Mouse (Mus musculus): Measurements from ENCODE around the gene Cwf19l1.
A peak's percentile ranks its signal among the peaks of the same experiment; 100 is the strongest.

Cwf19l1 gene

DNA sequence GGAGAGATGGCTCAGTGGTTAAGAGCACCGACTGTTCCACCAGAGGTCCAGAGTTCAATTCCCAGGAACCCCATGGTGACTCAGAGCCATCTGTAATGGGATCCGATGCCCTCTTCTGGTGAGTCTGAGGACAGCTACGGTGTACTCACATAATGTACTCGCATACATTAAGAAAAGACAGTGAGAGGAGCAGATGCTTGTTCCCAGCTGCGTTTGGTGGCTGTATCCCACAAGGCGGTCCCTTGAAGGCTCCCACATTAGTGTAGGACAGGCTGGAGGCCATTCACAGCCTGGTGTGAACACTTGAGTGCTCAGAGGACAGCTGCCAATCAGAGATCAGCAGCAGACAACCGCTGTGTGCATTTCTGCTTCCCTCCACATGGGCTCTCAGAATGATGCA, 24.0 kb downstream of the Cwf19l1 start:
- DNase-seq (ENCODE audit: low read depth, low spot score) = peak; percentile 18

DNA sequence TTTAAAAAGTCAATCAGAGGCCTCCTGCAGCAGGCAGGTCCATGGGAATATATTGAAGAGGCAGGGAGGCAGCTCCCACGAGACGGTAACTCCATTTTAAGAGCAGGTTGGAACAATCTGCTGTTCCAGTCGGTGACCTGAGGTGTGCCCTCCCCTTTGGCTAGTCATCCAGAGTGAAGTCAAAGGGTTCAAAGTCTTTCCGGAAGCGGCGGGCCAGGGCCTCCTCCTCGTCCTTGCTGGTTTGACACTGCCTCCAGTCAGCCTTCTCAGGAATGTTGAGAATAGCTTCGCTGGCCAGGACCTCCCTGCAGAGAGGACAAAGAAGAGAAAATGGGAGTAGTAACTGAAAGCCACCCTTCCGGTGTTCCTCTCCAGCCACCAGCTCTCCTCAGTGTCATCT, 25.3 kb downstream of the Cwf19l1 start:
- DNase-seq (ENCODE audit: low read depth, low spot score) = no peak

DNA sequence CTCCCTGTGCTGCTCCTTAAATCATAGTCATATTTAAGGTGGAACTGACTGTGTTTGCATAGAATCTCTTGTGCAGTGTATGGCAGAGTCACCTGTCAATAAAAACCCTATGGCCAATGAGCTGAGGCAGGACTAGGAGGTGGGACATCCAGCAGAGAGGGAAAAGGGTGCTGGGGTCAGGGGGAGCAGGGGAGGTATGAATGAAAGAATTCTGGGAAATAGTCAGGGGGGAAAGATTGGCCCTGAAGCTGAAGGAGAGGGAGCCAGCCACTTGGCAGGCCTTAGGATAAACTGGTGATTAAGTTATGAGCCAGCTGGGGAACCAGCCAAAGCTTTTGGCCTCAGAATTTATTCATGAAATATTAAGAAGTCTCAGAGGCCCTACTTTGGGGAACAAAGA, 26.7 kb downstream of the Cwf19l1 start:
- peak; percentile 4 for DNase-seq (ENCODE audit: low read depth, low spot score)

DNA sequence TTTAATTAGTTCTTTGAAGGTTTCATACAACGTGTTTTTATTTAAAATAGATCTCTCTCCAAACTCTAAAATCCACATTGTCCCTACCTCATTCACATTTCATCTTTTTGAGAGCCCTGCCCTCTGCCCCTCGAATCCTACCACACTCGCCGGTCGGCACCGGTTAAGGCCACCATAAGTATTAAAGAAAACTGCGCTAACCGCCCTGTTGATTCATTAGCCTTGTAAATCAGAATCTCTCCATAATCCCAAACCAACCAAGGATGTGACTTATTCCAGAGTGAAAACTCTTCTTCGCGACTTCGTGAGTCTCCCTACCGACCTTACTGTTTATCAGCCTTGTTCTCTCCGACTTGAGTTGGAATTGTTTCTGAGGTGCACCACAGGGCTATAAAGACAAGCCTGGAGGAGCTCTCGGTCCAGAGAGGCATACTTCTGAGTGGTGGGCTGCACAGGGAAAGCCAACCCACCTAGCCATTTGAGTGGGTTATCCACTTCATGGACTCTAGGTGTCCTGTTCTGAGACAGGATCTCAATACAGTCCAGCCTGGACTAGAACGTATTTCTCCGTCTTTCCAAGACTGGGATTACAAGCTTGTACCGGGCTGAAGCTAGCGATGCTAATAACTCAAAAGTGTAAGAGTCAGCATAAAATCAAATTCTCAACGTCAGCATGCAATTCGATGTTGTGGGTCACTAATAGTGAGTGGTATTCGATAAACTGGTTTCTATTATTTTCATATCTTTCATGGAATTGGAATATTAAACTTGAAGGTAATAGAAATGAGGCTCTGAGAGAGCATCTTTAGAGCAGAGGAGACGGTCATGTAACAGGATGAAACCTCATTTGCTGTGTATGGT, 27.8 kb downstream of the Cwf19l1 start:
- peak; percentile 5 for DNase-seq (ENCODE audit: low read depth, low spot score)

DNA sequence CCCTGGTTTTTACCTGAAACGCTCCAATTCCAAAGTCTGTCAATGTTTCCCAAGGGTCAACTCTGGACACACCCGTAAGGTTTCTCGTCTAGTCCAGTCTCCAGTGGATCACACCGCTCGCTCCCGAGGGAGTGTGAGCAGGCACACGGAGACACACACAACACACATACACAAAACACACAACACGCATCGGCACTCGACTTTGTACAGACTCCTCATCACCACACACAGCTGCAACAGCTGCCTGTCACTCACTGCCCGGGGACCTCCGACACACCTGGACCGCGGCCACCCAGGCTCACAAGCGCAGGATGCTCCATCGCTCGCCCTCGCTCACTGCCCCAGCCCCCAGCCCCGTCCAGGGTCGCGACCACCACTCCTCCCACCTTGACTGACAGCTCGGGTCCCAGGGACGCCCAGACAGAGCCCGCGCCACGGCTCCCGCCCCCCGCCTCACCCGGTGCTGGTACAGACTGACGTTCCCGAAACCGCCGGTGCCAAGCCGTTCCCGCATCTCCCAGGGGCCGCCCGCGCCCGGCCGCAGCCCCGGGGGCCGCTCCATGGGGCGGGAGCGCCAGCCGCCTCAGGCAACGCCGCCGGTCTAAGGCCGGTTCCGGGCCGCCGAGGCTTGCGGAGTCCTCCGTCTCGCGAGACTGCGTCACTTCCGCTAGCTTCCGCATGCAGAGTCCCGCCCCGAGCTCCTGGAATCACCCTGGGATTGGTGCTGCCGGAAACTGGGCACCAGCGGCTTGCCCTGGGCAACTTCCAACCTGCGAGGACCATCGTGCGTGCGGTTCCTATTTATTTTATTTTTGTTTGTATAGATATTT, 28.6 kb downstream of the Cwf19l1 start, which contains the start of gene Chuk:
TSS of gene Chuk (minus strand) at position 650 of the 830 bp plus-strand sequence.
- DNase-seq (ENCODE audit: low read depth, low spot score) = peak; percentile 97

DNA sequence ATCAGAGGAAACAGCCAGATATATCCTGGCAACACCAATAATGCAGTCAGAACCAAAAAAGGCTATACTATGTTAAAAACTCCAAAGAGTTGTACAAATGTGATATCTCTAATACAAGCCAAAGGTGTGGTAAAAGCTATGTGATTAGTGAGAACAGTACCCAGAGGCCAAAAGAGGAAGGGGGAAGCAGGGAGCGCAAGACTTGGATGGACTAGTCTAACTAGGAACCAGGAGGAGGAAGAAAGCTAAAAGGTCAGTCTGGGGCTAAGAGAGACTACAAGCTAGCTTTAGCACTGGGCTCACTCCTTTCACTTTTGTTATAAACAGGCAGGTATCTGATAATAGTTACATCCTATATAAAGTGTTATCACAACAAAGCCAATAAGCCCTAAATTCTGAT, 31.3 kb downstream of the Cwf19l1 start:
- no peak for DNase-seq (ENCODE audit: low read depth, low spot score)

DNA sequence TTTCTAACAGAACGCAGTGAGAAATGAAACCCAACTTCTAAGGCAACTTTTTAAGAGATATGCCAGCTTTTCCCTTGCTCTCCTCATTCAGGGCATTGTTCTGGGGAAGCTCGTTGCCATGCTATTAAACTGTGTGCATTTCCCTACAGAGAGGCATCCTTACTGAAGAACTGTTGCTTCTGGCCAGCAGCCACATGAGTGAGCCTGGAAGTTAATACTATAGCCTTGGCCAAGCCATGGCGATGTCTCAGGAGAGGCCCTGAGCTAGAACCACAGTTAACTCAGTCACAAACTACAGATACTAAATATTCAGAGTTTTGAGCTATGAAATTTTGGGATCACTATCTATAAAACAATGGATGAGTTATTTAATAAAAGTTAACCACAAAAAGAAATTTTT, 32.7 kb downstream of the Cwf19l1 start:
- DNase-seq (ENCODE audit: low read depth, low spot score) = no peak

DNA sequence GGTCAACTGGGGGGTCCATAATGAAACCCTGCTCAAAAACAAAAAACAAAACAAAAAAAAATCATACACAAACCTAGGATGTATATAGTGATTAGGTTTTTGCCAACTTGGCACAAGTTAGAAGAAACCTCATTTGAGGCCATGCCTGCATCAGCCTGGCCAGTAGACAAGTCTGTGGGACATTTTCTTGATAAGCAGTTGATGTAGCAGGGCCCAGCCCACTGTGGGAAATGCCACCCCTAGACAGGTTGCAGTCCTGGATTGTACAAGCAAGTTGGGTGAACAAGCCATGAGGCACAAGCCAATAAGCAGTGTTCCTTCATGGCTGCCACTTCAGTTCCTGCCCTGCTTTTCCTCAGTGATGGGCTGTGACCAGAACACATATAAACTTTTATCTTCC, 34.8 kb downstream of the Cwf19l1 start:
- no peak for DNase-seq (ENCODE audit: low read depth, low spot score)

DNA sequence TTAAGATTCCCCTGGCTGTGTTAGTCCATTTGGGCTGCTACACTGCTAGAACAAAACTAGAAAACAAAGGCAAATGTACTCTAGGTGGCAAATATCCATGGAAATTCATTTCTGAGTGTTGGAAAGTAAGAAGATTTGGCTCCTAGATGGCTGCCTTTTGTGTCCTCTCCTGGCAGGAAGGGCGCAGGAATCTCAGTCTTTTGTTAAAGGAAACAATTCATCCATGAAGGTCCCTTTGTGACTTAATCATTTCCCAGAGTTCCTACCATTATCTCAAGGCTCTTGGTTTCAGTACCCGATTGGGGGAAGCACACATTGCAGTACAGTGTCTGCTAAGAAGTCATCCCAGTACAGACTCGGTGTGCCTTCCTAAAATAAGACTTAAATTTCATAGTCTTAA, 49.4 kb downstream of the Cwf19l1 start:
- no peak for DNase-seq (ENCODE audit: low read depth, low spot score)

DNA sequence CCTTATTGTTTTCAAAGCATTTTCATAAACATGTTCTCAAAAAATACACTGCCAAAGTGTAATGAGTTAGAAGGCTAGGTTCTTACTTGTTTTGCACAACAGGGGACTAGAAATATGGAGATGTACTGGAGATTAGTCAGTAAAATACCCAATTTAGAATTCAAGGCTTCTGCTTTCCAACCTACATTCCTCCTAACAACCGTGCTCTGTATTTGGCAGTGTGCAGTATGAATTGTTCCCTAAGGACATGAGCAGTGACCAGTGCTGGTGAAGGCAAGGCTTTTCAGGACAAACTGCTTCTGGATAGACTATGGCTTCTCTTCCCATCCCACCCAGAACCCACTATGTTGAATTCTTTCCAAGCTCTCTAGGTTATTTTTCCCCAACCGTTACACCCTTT, 54.8 kb downstream of the Cwf19l1 start:
- DNase-seq (ENCODE audit: low read depth, low spot score) = no peak

DNA sequence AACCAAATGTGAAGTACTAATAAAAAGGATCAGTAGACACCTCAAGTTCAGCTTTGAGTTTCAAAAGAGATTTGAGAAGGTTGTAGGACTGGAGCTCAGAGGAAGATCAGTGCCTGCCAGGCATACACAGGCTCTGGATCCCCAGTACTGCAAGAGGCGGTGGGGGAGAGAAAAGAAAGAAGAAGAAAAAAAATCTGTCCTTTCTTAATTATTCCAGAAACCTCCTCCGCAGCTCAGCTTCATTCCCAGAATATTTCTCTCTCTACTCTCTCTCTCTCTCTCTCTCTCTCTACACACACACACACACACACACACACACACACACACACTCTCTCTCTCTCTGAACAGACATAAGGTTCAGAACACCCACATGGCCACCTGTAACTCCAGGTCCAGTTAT, 55.7 kb downstream of the Cwf19l1 start:
- no peak for DNase-seq (ENCODE audit: low read depth, low spot score)

DNA sequence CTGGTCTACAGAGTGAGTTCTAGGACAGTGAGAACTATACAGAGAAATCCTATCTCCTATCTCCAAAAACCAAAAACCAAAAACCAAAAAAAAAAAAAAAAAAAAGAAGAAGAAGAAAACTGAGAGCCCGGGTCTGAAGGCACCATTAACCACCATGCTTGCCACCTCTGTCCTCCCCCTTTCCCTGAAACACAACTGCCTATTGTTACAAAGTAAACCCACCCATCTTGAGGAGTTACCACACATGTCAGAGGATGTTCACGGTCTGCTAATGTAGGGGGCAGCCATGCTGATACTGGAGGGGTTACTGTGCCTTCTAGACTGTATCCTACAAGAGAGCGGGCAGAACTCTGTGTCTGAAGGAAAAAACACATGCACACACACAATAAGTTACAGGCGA, 58.7 kb downstream of the Cwf19l1 start:
- DNase-seq (ENCODE audit: low read depth, low spot score) = no peak

DNA sequence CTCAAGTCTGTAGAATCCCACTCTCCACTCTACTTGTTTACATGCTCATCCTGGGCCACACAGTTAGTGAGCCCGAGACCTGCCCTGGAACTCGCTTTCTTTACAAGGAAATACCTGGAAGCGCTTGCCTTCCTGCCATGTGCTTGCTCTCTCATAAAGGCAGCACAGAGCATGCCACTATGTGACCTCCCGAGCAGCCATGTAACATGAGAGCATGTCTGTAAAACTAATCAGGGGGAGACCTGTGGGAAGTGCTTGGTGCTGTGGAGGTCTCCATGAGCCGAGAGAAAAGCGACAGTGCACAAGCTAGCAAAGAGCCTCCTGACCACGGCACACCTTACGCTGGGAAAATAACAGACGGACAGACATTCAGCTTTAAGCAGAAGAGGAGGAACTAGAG, 59.2 kb downstream of the Cwf19l1 start:
- DNase-seq (ENCODE audit: low read depth, low spot score) = no peak

DNA sequence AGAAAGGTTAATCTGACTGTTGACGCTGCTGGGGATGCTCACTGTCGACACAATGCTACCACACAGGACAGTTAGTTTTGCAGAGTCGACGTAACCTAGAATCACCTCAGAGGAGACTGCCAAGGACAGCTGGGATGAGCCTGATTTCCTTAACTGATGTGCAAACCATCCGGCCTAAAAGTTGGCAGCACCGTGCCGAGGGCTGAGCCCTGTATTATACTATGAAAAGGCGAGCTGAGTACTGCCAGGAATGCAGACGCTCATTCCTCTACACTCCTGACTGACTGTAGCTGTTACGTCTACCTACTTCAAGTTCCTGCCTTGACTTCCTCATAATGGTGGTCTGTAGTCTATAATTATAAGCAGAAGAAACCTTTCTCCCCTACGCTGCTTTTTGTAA, 60.7 kb downstream of the Cwf19l1 start:
- no peak for DNase-seq (ENCODE audit: low read depth, low spot score)

DNA sequence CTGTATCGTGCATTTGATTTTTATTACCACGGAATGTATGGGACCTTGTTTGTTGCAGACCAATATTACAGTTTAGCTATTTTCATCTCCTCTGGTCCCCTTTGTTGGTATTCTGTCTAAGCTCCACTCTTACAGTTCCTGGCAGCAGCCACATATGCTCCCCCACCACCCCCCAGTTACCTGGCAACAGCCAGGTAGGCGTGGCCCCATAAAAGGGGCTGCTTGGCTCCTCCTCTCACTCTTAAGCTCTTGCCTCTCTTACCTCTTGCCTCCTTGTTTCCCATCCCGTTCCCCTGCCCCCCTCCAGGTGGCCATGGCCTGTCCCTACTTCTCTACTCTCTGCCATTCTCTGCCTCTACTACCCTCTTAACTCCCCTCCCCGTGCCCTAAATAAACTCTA, 64.5 kb downstream of the Cwf19l1 start:
- no peak for DNase-seq (ENCODE audit: low read depth, low spot score)

DNA sequence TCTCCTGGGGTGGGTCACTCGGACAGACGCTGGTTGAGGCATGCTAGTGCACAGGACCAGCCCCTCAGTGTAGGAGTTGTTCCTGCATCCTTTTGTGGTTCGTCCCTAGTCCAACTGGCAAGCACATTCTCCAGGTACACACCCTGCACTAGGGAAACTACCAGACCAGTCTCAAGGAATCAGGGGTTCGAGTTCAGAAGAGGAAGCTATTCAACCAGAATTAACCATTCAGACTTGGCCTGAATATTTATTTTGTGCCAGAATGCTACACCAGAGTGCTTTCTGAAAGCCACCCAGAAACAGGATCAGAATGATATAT, 65.8 kb downstream of the Cwf19l1 start:
- DNase-seq (ENCODE audit: low read depth, low spot score) = no peak

DNA sequence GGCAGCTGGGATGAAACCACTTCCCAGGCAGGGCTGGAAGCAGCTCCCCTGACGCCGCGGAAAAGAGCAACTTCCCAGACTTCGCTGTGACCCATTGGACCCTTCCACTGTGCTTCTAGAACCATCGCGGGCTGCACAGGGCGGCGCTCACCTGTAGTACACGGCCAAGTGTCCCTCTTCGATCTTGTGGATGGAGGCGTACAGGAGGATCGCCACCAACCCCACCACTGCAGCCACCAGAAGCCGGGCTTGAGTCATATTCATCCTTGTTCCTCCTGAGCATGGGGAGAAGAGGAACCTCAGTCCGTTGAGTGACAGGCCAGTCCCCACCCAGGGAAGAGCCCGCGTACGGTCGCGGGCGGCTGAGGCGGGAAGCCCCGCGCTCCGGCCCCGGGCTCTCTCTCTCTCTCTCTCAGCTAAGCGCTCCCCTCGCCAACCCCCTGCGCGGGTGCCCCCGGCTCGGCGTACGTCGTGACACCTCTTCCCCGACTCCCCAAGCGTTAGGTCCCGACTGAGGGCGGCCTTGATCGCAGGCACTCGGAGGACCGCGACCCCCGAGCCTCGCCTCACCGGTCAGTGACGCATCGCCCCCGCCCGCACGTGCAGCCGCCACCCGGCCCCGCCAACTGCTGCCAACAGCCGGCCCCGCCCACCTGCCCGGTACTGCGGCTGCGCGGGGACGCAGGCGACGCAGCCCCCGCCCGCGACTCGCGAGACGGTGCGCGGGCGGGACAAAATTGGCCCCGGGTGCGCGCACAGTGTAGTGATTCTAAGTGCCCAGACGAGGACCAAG, 66.4 kb downstream of the Cwf19l1 start, which contains the start of gene Erlin1:
TSS of gene Erlin1 (minus strand) at position 665 of the 793 bp plus-strand sequence.
- peak; percentile 89 for DNase-seq (ENCODE audit: low read depth, low spot score)

DNA sequence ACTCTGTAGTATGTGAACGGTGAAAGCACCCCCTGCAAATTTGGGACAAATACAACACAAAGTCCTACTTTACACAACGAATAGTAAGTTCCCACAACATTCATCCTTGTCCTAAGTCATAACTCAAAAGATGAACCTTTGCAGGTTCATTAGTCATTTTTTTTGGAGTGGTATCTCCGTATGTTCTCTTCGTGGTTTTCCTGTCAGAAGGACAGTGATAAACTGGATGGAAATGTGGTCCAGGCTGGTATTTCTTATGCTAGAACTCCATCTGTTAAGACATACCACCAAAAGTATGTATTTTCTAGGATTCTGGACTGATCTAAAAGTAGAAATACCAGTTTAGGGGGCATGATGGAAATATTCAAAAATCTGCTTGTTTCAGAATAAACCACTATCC, 67.4 kb downstream of the Cwf19l1 start:
- DNase-seq (ENCODE audit: low read depth, low spot score) = no peak

DNA sequence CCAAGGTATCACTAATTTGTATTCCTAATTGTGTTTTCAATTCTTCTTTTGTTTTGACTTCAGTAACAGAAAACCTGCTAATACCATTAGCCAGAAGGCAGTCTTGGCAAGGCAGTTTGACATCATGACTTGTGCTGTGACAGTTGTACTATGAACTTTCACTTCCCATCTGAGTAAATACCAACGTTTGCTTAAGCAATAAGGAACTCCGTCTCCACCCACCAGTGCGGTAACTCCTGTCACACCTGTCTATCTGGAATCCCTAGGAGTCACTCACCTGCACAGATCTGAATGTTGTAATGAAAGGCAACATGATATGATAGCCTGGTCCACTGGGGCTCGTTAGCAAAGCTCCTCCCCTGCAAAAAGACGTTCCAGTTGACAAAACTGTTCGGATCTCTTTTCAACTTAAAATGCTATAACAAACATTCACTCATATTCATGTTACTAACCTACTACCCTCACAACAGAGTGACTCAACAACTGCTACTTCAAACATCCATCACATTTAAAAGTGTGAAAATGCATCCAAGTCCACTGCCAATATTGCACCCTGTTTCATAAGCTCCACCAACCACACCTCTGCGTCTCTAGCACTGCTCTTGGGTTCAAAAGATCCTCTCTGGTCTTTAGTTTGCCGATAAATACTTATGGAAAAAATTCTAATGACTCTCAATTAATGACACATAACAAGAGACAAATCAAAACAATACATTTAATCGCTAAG, 68.2 kb downstream of the Cwf19l1 start:
- DNase-seq (ENCODE audit: low read depth, low spot score) = peak; percentile 6

DNA sequence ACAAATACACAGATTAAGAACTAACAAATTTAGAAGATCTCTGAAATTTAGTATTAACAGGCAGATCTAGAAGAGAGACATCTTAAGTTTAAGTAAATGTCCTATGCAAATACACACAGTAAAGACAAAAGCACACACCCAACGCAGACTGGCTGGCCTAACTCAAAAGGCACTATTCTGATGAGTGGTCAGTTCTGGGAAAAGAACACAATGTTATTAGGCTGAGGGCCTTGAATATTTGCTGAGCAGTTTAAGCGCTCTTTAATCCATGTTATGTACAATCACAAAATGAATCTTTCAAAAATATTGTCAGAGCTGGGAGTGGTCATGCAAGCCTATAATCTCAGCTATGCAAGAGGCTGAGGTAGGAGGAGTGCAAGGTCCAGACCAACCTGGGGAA, 70.9 kb downstream of the Cwf19l1 start:
- DNase-seq (ENCODE audit: low read depth, low spot score) = no peak

DNA sequence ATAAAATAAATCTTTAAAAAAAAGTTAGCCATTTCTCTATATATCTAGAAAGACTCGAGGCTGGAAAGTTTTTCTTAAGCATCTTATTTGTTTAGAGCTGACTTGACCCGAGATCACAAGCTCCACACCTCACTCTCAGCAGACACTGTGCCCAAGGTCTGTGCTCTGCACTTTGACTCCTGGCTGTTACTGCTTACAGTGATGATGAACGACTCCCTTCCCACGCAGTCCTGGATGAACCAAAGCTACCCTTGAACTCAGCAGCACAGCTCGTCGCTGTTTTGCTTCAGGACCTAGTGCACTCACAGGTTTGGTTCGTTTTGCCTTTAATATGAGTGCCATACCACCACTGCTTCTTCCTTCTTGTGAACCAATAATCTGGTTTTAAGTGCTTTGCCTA, 71.9 kb downstream of the Cwf19l1 start:
- no peak for DNase-seq (ENCODE audit: low read depth, low spot score)

Data from CD4-positive, CD25-positive, alpha-beta regulatory T cell, adult 2 months (primary cell).